Comparison of ENCODE assay signal across 22 mouse cellular contexts in the genomic region with DNA sequence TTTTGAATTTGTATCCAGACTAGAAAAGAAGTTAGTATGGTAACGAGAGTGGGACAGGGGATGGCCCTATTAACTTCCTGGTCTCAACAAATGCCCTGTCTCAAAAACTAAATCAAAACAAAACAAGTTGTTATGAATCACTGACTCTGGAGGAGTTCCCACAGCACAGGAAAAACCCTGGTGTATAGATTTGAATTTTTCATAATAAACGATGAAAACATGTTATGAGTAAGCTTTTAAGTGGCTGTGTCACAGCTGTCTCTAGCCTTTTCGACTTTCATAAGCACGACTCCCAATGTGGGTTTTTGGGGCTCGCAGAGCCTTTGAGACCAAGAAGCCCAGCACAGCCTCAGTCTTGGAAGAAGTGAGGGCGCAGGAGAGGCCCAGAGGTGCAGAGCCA.
A peak's percentile ranks its signal among the peaks of the same experiment; 100 is the strongest.
DNase-seq lines count a peak whose midpoint lies in the region; ATAC-seq and TF ChIP-seq lines count a peak whose summit lies in the region.
"Had no signal": no experiment of that assay in that cellular context is flagged by ENCODE, and none has a peak within 500 bp of the region (broad histone marks: within the 10 kb centered on the region; RNA-seq: fewer than 3 reads in every experiment).

No protein-coding gene starts in this region.

- TF ChIP-seq POLR2A in lung, adult 2 months (IDR thresholded peaks at IDR 0.05; ENCODE audit: borderline replicate concordance, extremely low read depth, low read depth, low read length): no peak

- peak overlapping the region; percentile 46 for H3K4me3 ChIP-seq in gastrocnemius, adult 2 months
- H3K4me3 ChIP-seq in lung, postnatal 0 days (ENCODE audit: low read depth, low read length): no peak overlapping the region
- H3K4me3 ChIP-seq in lung, adult 2 months (replicated peaks; ENCODE audit: extremely low read depth, low read depth, low read length): no peak overlapping the region
- H3K4me3 ChIP-seq: embryonic facial prominence, embryonic 10.5 days; embryonic facial prominence, embryonic 12.5 days; forebrain, embryonic 13.5 days; forebrain, embryonic 15.5 days had no signal

- no peaks in the 10 kb centered on the region for H3K9me3 ChIP-seq in lung, postnatal 0 days (ENCODE audit: low read length)
- H3K9me3 ChIP-seq: embryonic facial prominence, embryonic 10.5 days; embryonic facial prominence, embryonic 12.5 days; forebrain, embryonic 13.5 days; forebrain, embryonic 15.5 days; G1E had no signal

- DNase-seq in gastrocnemius, adult 2 months: no peak
- DNase-seq in gastrocnemius, postnatal 4 days (ENCODE audit: low spot score in 2 of 2): no peak
- no peak for DNase-seq in lung, postnatal 0 days (ENCODE audit: low spot score)
- no peak for DNase-seq in lung, adult 2 months
- DNase-seq in A20 (ENCODE audit: low read depth, low spot score): peak; percentile 44
- DNase-seq in NIH3T3 (ENCODE audit: low read depth): peak; percentile 72
- DNase-seq in thymus, adult 18-20 months: no peak
- DNase-seq in urinary bladder, adult 2 months (ENCODE audit: low spot score): no peak
- DNase-seq: adrenal gland, adult 2 months; adrenal gland, postnatal 10 days; adrenal gland, postnatal 25 days; cerebellum, adult 11-12 months; cerebellum, adult 2 months; cerebellum, adult 9-10 months; cerebellum, postnatal 10 days; cerebellum, postnatal 25 days; forebrain, postnatal 0 days had no signal

- intact Hi-C loops in gastrocnemius, adult 2 months (cut with DNase I): no loop called here

- H3K27me3 ChIP-seq in lung, postnatal 0 days (replicated peaks; ENCODE audit: insufficient read depth, low read length): no peaks in the 10 kb centered on the region
- H3K27me3 ChIP-seq: embryonic facial prominence, embryonic 12.5 days; forebrain, embryonic 13.5 days; forebrain, embryonic 15.5 days had no signal

- H3K36me3 ChIP-seq in lung, postnatal 0 days (ENCODE audit: insufficient read depth, low read length): peaks cover 10% of the 10 kb centered on the region; the same call in 1 of the 2 replicates

- peaks cover 28% of the 10 kb centered on the region; the same call in 1 of the 2 replicates for H3K4me1 ChIP-seq in lung, postnatal 0 days (ENCODE audit: insufficient read depth, low read depth, low read length)
- peaks cover 19% of the 10 kb centered on the region for H3K4me1 ChIP-seq in lung, adult 2 months (ENCODE audit: control insufficient read depth, insufficient read depth, low read length)
- H3K4me1 ChIP-seq: embryonic facial prominence, embryonic 12.5 days; forebrain, embryonic 13.5 days; forebrain, embryonic 15.5 days had no signal

- TF ChIP-seq CTCF in gastrocnemius, adult 2 months (IDR thresholded peaks at IDR 0.05): no peak
- no peak for TF ChIP-seq CTCF in lung, postnatal 0 days (IDR thresholded peaks at IDR 0.05)
- no peak for TF ChIP-seq CTCF in lung, adult 2 months (IDR thresholded peaks at IDR 0.05; ENCODE audit: insufficient read depth, low read length)

- peak overlapping the region; percentile 82 for H3K27ac ChIP-seq in gastrocnemius, adult 2 months
- peak overlapping the region; percentile 47; the same call in 1 of the 2 replicates for H3K27ac ChIP-seq in lung, postnatal 0 days (ENCODE audit: low read length)
- H3K27ac ChIP-seq: embryonic facial prominence, embryonic 10.5 days; embryonic facial prominence, embryonic 12.5 days; forebrain, embryonic 13.5 days; forebrain, embryonic 15.5 days had no signal

- TF ChIP-seq EP300 in lung, postnatal 0 days (IDR thresholded peaks at IDR 0.05): peak; percentile 29; the same call in 1 of the 2 replicates

- no peak overlapping the region for H3K9ac ChIP-seq in lung, postnatal 0 days (replicated peaks; ENCODE audit: low read depth)
- H3K9ac ChIP-seq: embryonic facial prominence, embryonic 12.5 days; forebrain, embryonic 13.5 days; forebrain, embryonic 15.5 days; forebrain, postnatal 0 days had no signal

- no peak for ATAC-seq in lung, postnatal 0 days
- ATAC-seq: forebrain, embryonic 13.5 days; forebrain, embryonic 15.5 days; forebrain, postnatal 0 days had no signal

- H3K4me2 ChIP-seq in lung, postnatal 0 days (replicated peaks; ENCODE audit: low read depth, low read length): no peak overlapping the region
- H3K4me2 ChIP-seq: embryonic facial prominence, embryonic 12.5 days; forebrain, embryonic 13.5 days; forebrain, embryonic 15.5 days had no signal

- WGBS in lung, postnatal 0 days: 80% methylated on average over 6 of the region's 6 CpGs
- whole genome bisulfite sequencing in lung, adult 2 months: 73% methylated on average over 6 of the region's 6 CpGs

Comparison
In these comparisons a context has a peak if more than half of its experiments do, and no peak if none do; other contexts are left out.
1. DNase-seq: peak in A20 (single experiment) and NIH3T3 (single experiment); none in gastrocnemius, adult 2 months (single experiment), gastrocnemius, postnatal 4 days (0 of 2), lung, postnatal 0 days (single experiment), lung, adult 2 months (single experiment), thymus, adult 18-20 months (0 of 2) and urinary bladder, adult 2 months (single experiment).